Mouse (Mus musculus) layer of hippocampus, adult 2 months (tissue): ENCODE measurements at regions not wholly inside any gene's neighbourhood (a gene's known extent, or its start where the extent isn't known, plus 50 kb on each side); places are given as distances from the start of the nearest gene placed in this dataset.
A peak's percentile ranks its signal among the peaks of the same experiment; 100 is the strongest.

ENCODE experiments used
- DNase-seq, 2 experiments: peaks; one replicate each; pipeline ENCODE4 v3.0.0; 2022; ENCODE audit warnings: low spot score in 2 of 2
- H3K27ac ChIP-seq: fragments of 200-600 bp; 2 replicates; pipeline ENCODE4 v1.8.1; 2022
- H3K4me3 ChIP-seq: fragments of 200-600 bp; 2 replicates; pipeline ENCODE4 v1.8.1; 2022; ENCODE audit warnings: mild to moderate bottlenecking
- CTCF ChIP-seq: fragments of 200-600 bp; conservative IDR thresholded peaks from 2 replicates; pipeline ENCODE4 v1.8.1; 2022; ENCODE audit warnings: antibody characterized with exemption, mild to moderate bottlenecking, moderate library complexity

- no peak overlapping the region for H3K27ac ChIP-seq
- TF ChIP-seq CTCF: no peak
- H3K4me3 ChIP-seq: no peak overlapping the region
- DNase-seq: no peak
These were observed 261.9 kb downstream of the Bcor start for GRCm38 (mm10) chrX:11898280-11898679.

GRCm38 (mm10) chrX:11899051-11899450 is 261.1 kb downstream of the Bcor start:
- Histone ChIP-seq H3K27ac (no peak overlapping the region), H3K4me3 (no peak overlapping the region)
- TF ChIP-seq CTCF: no peak
- DNase-seq: no peak

- Histone ChIP-seq H3K4me3 (no peak overlapping the region), H3K27ac (no peak overlapping the region)
- no peak for DNase-seq
- TF ChIP-seq CTCF: no peak
These were observed 260.2 kb downstream of the Bcor start for GRCm38 (mm10) chrX:11899914-11900313.

GRCm38 (mm10) chrX:11901791-11902190 is 258.4 kb downstream of the Bcor start:
- no peak for TF ChIP-seq CTCF
- DNase-seq: no peak
- Histone ChIP-seq H3K4me3 (no peak overlapping the region), H3K27ac (no peak overlapping the region)

GRCm38 (mm10) chrX:11903116-11903700 is 256.9 kb downstream of the Bcor start:
- no peak for DNase-seq
- TF ChIP-seq CTCF: no peak
- Histone ChIP-seq H3K4me3 (no peak overlapping the region), H3K27ac (no peak overlapping the region)

- Histone ChIP-seq H3K4me3 (no peak overlapping the region), H3K27ac (no peak overlapping the region)
- TF ChIP-seq CTCF: no peak
- DNase-seq: no peak
These were observed 254.9 kb downstream of the Bcor start for GRCm38 (mm10) chrX:11905231-11905630.

GRCm38 (mm10) chrX:11907167-11907566 is 253.0 kb downstream of the Bcor start:
- no peak for DNase-seq
- 0 out of 2 replicates have a peak, but pooled peaks have one; percentile 17 for TF ChIP-seq CTCF
- no peak overlapping the region for H3K4me3 ChIP-seq
- no peak overlapping the region for H3K27ac ChIP-seq

GRCm38 (mm10) chrX:11915984-11916383 is 244.2 kb downstream of the Bcor start:
- Histone ChIP-seq H3K27ac (no peak overlapping the region), H3K4me3 (no peak overlapping the region)
- peak in 1 of 2 experiments; percentile 33 for DNase-seq
- TF ChIP-seq CTCF: no peak

- no peak for DNase-seq
- H3K27ac ChIP-seq: no peak overlapping the region
- TF ChIP-seq CTCF: no peak
- no peak overlapping the region for H3K4me3 ChIP-seq
These were observed 239.9 kb downstream of the Bcor start for GRCm38 (mm10) chrX:11920231-11920630.

- DNase-seq: no peak
- Histone ChIP-seq H3K27ac (no peak overlapping the region), H3K4me3 (no peak overlapping the region)
- TF ChIP-seq CTCF: no peak
These were observed 235.4 kb downstream of the Bcor start for GRCm38 (mm10) chrX:11924639-11925302.

GRCm38 (mm10) chrX:11926868-11927535 is 233.2 kb downstream of the Bcor start:
- Histone ChIP-seq H3K4me3 (no peak overlapping the region), H3K27ac (no peak overlapping the region)
- no peak for DNase-seq
- no peak for TF ChIP-seq CTCF

GRCm38 (mm10) chrX:11929448-11929847 is 230.7 kb downstream of the Bcor start:
- no peak for TF ChIP-seq CTCF
- Histone ChIP-seq H3K27ac (no peak overlapping the region), H3K4me3 (no peak overlapping the region)
- DNase-seq: no peak

- DNase-seq: no peak
- Histone ChIP-seq H3K27ac (no peak overlapping the region), H3K4me3 (no peak overlapping the region)
- TF ChIP-seq CTCF: no peak
These were observed 228.7 kb downstream of the Bcor start for GRCm38 (mm10) chrX:11931432-11931831.

- peak in 1 of 2 experiments; percentile 25 for DNase-seq
- Histone ChIP-seq H3K4me3 (no peak overlapping the region), H3K27ac (no peak overlapping the region)
- TF ChIP-seq CTCF: no peak
These were observed 224.8 kb downstream of the Bcor start for GRCm38 (mm10) chrX:11935337-11935736.
